Mouse (Mus musculus) bone marrow macrophage, adult 2 months (primary cell): ENCODE results near the gene Acbd3.

ENCODE experiments used
- CTCF ChIP-seq: IDR thresholded peaks from 2 replicates; pipeline ENCODE4 v1.5.1; 2012; ENCODE audit warnings: low read depth, mild to moderate bottlenecking, low read length, moderate library complexity
- POLR2A ChIP-seq: IDR thresholded peaks from 2 replicates; pipeline ENCODE4 v1.6.1; 2012; ENCODE audit warnings: mild to moderate bottlenecking, low read depth, low read length, borderline replicate concordance

- TF ChIP-seq POLR2A, result no peak
- no peak for TF ChIP-seq CTCF
Observed at GRCm38 (mm10) chr1:180778941-180779340, 53.1 kb downstream of the Acbd3 start.
